20 mouse cellular contexts compared by ENCODE assay signal in genomic region chr13:113374084-113374405, GRCm38 (mm10).
A peak's percentile ranks its signal among the peaks of the same experiment; 100 is the strongest.
DNase-seq lines count a peak whose midpoint lies in the region; ATAC-seq and TF ChIP-seq lines count a peak whose summit lies in the region.
"Had no signal": no experiment of that assay in that cellular context is flagged by ENCODE, and none has a peak within 500 bp of the region (broad histone marks: within the 10 kb centered on the region; RNA-seq: fewer than 3 reads in every experiment).

No protein-coding gene starts in this region.

- 49% methylated on average over 2 of the region's 2 CpGs for WGBS in heart, embryonic 10.5 days
- WGBS in heart, adult 2 months, result 48% methylated on average over 2 of the region's 2 CpGs
- WGBS in limb, embryonic 11.5 days, result 13% methylated on average over 2 of the region's 2 CpGs

- DNase-seq in heart, embryonic 10.5 days (ENCODE audit: low spot score), result peak; percentile 22
- no peak for DNase-seq in heart, adult 2 months
- DNase-seq in Muller cell, postnatal 12 days (ENCODE audit: inconsistent ontology term), result peak; percentile 77
- DNase-seq in embryo, embryonic 11.5 days (ENCODE audit: low read depth, low spot score), result peak; percentile 19
- DNase-seq in limb, embryonic 11.5 days (ENCODE audit: low spot score), result peak; percentile 42
- DNase-seq in urinary bladder, postnatal 4 days (ENCODE audit: low spot score in 2 of 2), result no peak
- DNase-seq in thymus, postnatal 36 days, result no peak
- DNase-seq: cerebellum, adult 9-11 months; gastrocnemius, postnatal 36 days; layer of hippocampus, postnatal 36 days; liver, embryonic 13.5 days; spleen, adult 18-20 months; thymus, adult 2 months had no signal

- no peaks in the 10 kb centered on the region for H3K36me3 ChIP-seq in heart, embryonic 10.5 days
- no peaks in the 10 kb centered on the region for H3K36me3 ChIP-seq in heart, adult 2 months (ENCODE audit: control insufficient read depth, insufficient read depth, low read length)
- H3K36me3 ChIP-seq in limb, embryonic 11.5 days (ENCODE audit: control insufficient read depth, insufficient read depth, low read length), result no peaks in the 10 kb centered on the region
- H3K36me3 ChIP-seq: G1E; liver, embryonic 13.5 days; neural tube, embryonic 12.5 days had no signal

- no peak for TF ChIP-seq EP300 in heart, adult 2 months (IDR thresholded peaks at IDR 0.05; ENCODE audit: insufficient read depth, low read depth, low read length)

- H3K4me3 ChIP-seq in heart, embryonic 10.5 days, result no peak overlapping the region
- no peak overlapping the region for H3K4me3 ChIP-seq in heart, adult 2 months
- H3K4me3 ChIP-seq in limb, embryonic 11.5 days (ENCODE audit: low read depth, low read length), result no peak overlapping the region
- H3K4me3 ChIP-seq: erythroblast, embryonic 14.5 days; liver, embryonic 13.5 days; neural tube, embryonic 12.5 days had no signal

- no peak overlapping the region for H3K27ac ChIP-seq in heart, embryonic 10.5 days
- no peak overlapping the region for H3K27ac ChIP-seq in heart, adult 2 months
- no peak overlapping the region for H3K27ac ChIP-seq in limb, embryonic 11.5 days (replicated peaks; ENCODE audit: low read depth, low read length)
- H3K27ac ChIP-seq: kidney, postnatal 0 days; liver, embryonic 13.5 days; neural tube, embryonic 12.5 days had no signal

- ATAC-seq in limb, embryonic 11.5 days (ENCODE audit: insufficient number of reproducible peaks, low FRiP score, low TSS enrichment, low read depth), result 0 out of 2 replicates have a peak, but pooled peaks have one; percentile 39
- no peak for ATAC-seq in megakaryocyte progenitor cell, adult 5-6 weeks (replicated peaks; ENCODE audit: poor library complexity)
- ATAC-seq: activated CD4-positive, CD25-positive, alpha-beta regulatory T cell, adult 4 months; midbrain, embryonic 16.5 days had no signal

- H3K9me3 ChIP-seq in heart, embryonic 10.5 days, result no peaks in the 10 kb centered on the region
- no peaks in the 10 kb centered on the region for H3K9me3 ChIP-seq in limb, embryonic 11.5 days (ENCODE audit: control insufficient read depth, low read length)
- H3K9me3 ChIP-seq: G1E; liver, embryonic 13.5 days; neural tube, embryonic 12.5 days had no signal

- no peak for TF ChIP-seq POLR2A in heart, adult 2 months (IDR thresholded peaks at IDR 0.05; ENCODE audit: insufficient read depth, low read depth, low read length)

- intact Hi-C loops in heart, adult 2 months (cut with DNase I), result no loop called here

- no peak for TF ChIP-seq CTCF in heart, adult 2 months (IDR thresholded peaks at IDR 0.05)

- H3K79me2 ChIP-seq in heart, adult 2 months (replicated peaks; ENCODE audit: control insufficient read depth, insufficient read depth, low read length), result no peaks in the 10 kb centered on the region

- no peaks in the 10 kb centered on the region for H3K27me3 ChIP-seq in heart, embryonic 10.5 days (ENCODE audit: insufficient read depth, poor library complexity, severe bottlenecking)
- no peaks in the 10 kb centered on the region for H3K27me3 ChIP-seq in heart, adult 2 months (ENCODE audit: control insufficient read depth, insufficient read depth, low read length)
- no peaks in the 10 kb centered on the region for H3K27me3 ChIP-seq in limb, embryonic 11.5 days (ENCODE audit: control insufficient read depth, insufficient read depth, low read length)
- H3K27me3 ChIP-seq: liver, embryonic 13.5 days; neural tube, embryonic 12.5 days had no signal

- no peak overlapping the region for H3K4me2 ChIP-seq in limb, embryonic 11.5 days (ENCODE audit: low read depth, severe bottlenecking)
- H3K4me2 ChIP-seq: liver, embryonic 13.5 days; neural tube, embryonic 12.5 days had no signal

- no peak overlapping the region for H3K9ac ChIP-seq in heart, adult 2 months (ENCODE audit: low read depth, low read length)
- H3K9ac ChIP-seq in limb, embryonic 11.5 days (ENCODE audit: low read length), result no peak overlapping the region
- H3K9ac ChIP-seq: liver, embryonic 13.5 days; neural tube, embryonic 12.5 days had no signal

- 0 out of 2 replicates have a peak, but pooled peaks cover 3% of the 10 kb centered on the region for H3K4me1 ChIP-seq in heart, embryonic 10.5 days
- H3K4me1 ChIP-seq in heart, adult 2 months (ENCODE audit: control insufficient read depth, insufficient read depth, low read length), result no peaks in the 10 kb centered on the region
- H3K4me1 ChIP-seq in limb, embryonic 11.5 days (ENCODE audit: control insufficient read depth, insufficient read depth, low read length), result no peaks in the 10 kb centered on the region
- H3K4me1 ChIP-seq: liver, embryonic 13.5 days; neural tube, embryonic 12.5 days had no signal

Comparison
In these comparisons a context has a peak if more than half of its experiments do, and no peak if none do; other contexts are left out.
1. DNase-seq: peak in heart, embryonic 10.5 days (single experiment), Muller cell, postnatal 12 days (single experiment), embryo, embryonic 11.5 days (single experiment) and limb, embryonic 11.5 days (single experiment); none in heart, adult 2 months (0 of 2), urinary bladder, postnatal 4 days (0 of 2) and thymus, postnatal 36 days (0 of 2).